Mouse (Mus musculus): ENCODE measurements around the gene Fgd6. TPM values are rescaled to one million over a fixed set of nuclear protein-coding genes. Genes with fewer than 3 reads are reported as not detected.

Fgd6 gene
- total and polyA plus RNA-seq, 3 experiments: 1.2 to 2.8 TPM; not detected in 1

- Histone ChIP-seq H3K27ac (ENCODE audit: control insufficient read depth, low read depth, low read length) (no peak overlapping the region), H3K9ac (ENCODE audit: control insufficient read depth, low read depth, low read length, poor library complexity, severe bottlenecking) (no peak overlapping the region), H3K9me3 (replicated peaks; ENCODE audit: insufficient read depth, low read length) (no peaks in the 10 kb centered on the region), H3K4me3 (ENCODE audit: control insufficient read depth in 1 of 2, insufficient read depth in 1 of 2, low read depth in 2 of 2, low read length in 2 of 2) (no peak overlapping the region), H3K36me3 (ENCODE audit: control insufficient read depth in 1 of 2, insufficient read depth in 2 of 2, low read length in 2 of 2) (peaks cover 0 to 12% of the 10 kb centered on the region in 2 experiments; a peak in 2 of 4 replicates), H3K27me3 (ENCODE audit: control insufficient read depth in 1 of 2, insufficient read depth in 2 of 2, low read length in 2 of 2) (no peaks in the 10 kb centered on the region), H3K4me1 (ENCODE audit: control insufficient read depth in 1 of 2, insufficient read depth in 2 of 2, low read length in 2 of 2) (peaks cover 2 to 14% of the 10 kb centered on the region in 2 experiments; a peak in 3 of 4 replicates), H3K79me2 (ENCODE audit: control insufficient read depth, insufficient read depth, low read length, poor library complexity) (no peaks in the 10 kb centered on the region)
- peak; percentile 44 for DNase-seq (ENCODE audit: low read depth, low spot score)
- TF ChIP-seq MYC (IDR thresholded peaks at IDR 0.05; ENCODE audit: low read depth, low read length): no peak
- TF ChIP-seq ETS1 (IDR thresholded peaks at IDR 0.05; ENCODE audit: low read depth, low read length): no peak
- TF ChIP-seq JUND (IDR thresholded peaks at IDR 0.05; ENCODE audit: low read depth, low read length): no peak
- TF ChIP-seq EP300 (IDR thresholded peaks at IDR 0.05; ENCODE audit: low read depth in 1 of 2, low read length in 2 of 2): no peak
- peak; percentile 43 for TF ChIP-seq RAD21 (IDR thresholded peaks at IDR 0.05; ENCODE audit: low read depth, low read length)
- TF ChIP-seq POLR2A (IDR thresholded peaks at IDR 0.05; ENCODE audit: control insufficient read depth in 1 of 2, insufficient read depth in 1 of 2, low read depth in 1 of 2, low read length in 2 of 2, poor library complexity in 1 of 2): no peak
- no peak for TF ChIP-seq RCOR1 (IDR thresholded peaks at IDR 0.05; ENCODE audit: low read depth, low read length)
- TF ChIP-seq TAL1 (IDR thresholded peaks at IDR 0.05; ENCODE audit: low read length): no peak
- peak; percentile 6 to 35 (median 29); a peak in 3 of 6 replicates for TF ChIP-seq CTCF (IDR thresholded peaks at IDR 0.05 in 2 of 3, conservative IDR thresholded peaks at IDR 0.05 in 1 of 3; ENCODE audit: control insufficient read depth in 1 of 3, insufficient read depth in 1 of 3, low read depth in 2 of 3, low read length in 3 of 3, poor library complexity in 1 of 3, severe bottlenecking in 1 of 3)
- peak; percentile 23 for TF ChIP-seq SMC3 (IDR thresholded peaks at IDR 0.05; ENCODE audit: low read depth, low read length)
- TF ChIP-seq NRF1 (IDR thresholded peaks at IDR 0.05; ENCODE audit: insufficient read depth, low read depth, low read length, poor library complexity, severe bottlenecking): no peak
Observed at GRCm38 (mm10) chr10:94124376-94124775, 88.6 kb downstream of the Fgd6 start.

GRCm38 (mm10) chr10:94129680-94130119 is 93.9 kb downstream of the Fgd6 start:
- no peak overlapping the region for H3K27ac ChIP-seq (ENCODE audit: control insufficient read depth, low read depth, low read length)
- no peaks in the 10 kb centered on the region for H3K4me1 ChIP-seq (ENCODE audit: control insufficient read depth in 1 of 2, insufficient read depth in 2 of 2, low read length in 2 of 2)
- H3K36me3 ChIP-seq (ENCODE audit: control insufficient read depth in 1 of 2, insufficient read depth in 2 of 2, low read length in 2 of 2): no peaks in the 10 kb centered on the region
- TF ChIP-seq ZMIZ1 (IDR thresholded peaks at IDR 0.05; ENCODE audit: low read depth, low read length) (no peak), SMC3 (IDR thresholded peaks at IDR 0.05; ENCODE audit: low read depth, low read length) (no peak), SIN3A (IDR thresholded peaks at IDR 0.05; ENCODE audit: low read length) (no peak), GABPA (IDR thresholded peaks at IDR 0.05; ENCODE audit: low read depth, low read length) (no peak), CTCF (IDR thresholded peaks at IDR 0.05 in 2 of 3, conservative IDR thresholded peaks at IDR 0.05 in 1 of 3; ENCODE audit: control insufficient read depth in 1 of 3, insufficient read depth in 1 of 3, low read depth in 2 of 3, low read length in 3 of 3, poor library complexity in 1 of 3, severe bottlenecking in 1 of 3) (no peak), POLR2AphosphoS5 (IDR thresholded peaks at IDR 0.05; ENCODE audit: borderline replicate concordance, low read depth, low read length) (no peak), MYB (IDR thresholded peaks at IDR 0.05; ENCODE audit: low read depth, low read length) (no peak), USF2 (IDR thresholded peaks at IDR 0.05; ENCODE audit: borderline replicate concordance in 1 of 2, insufficient read depth in 1 of 2, low read depth in 1 of 2, low read length in 2 of 2) (no peak), KAT2A (conservative IDR thresholded peaks at IDR 0.05; ENCODE audit: low read depth, low read length) (no peak), USF1 (IDR thresholded peaks at IDR 0.05; ENCODE audit: low read depth, low read length) (no peak)
- no peak overlapping the region for H3K9ac ChIP-seq (ENCODE audit: control insufficient read depth, low read depth, low read length, poor library complexity, severe bottlenecking)
- no peak for DNase-seq (ENCODE audit: low read depth, low spot score)
- no peaks in the 10 kb centered on the region for H3K27me3 ChIP-seq (ENCODE audit: control insufficient read depth in 1 of 2, insufficient read depth in 2 of 2, low read length in 2 of 2)
- no peaks in the 10 kb centered on the region for H3K79me2 ChIP-seq (ENCODE audit: control insufficient read depth, insufficient read depth, low read length, poor library complexity)
- no peaks in the 10 kb centered on the region for H3K9me3 ChIP-seq (replicated peaks; ENCODE audit: insufficient read depth, low read length)
- H3K4me3 ChIP-seq (ENCODE audit: control insufficient read depth in 1 of 2, insufficient read depth in 1 of 2, low read depth in 2 of 2, low read length in 2 of 2): no peak overlapping the region

All from MEL (cell line).